Mouse (Mus musculus) forebrain, embryonic 11.5 days (tissue): ENCODE data around the gene Dyrk3. TPM values are rescaled to one million over a fixed set of nuclear protein-coding genes. Genes with fewer than 3 reads are reported as not detected.

Experiments used
- ATAC-seq: fragments of 200-750 bp; cut with Nextera tagmentation; replicated peaks from 2 replicates; pipeline ENCODE4 v1.8.0; 2017; ENCODE audit warnings: moderate TSS enrichment; ENCODE audit not compliant: low FRiP score
- DNase-seq: peaks from one replicate; pipeline ENCODE4 v3.0.0-alpha.2; 2017; ENCODE audit warnings: low spot score
- H3K27ac ChIP-seq: fragments of 300-500 bp; sonication (generic); 2 replicates; pipeline ENCODE4 v1.5.1; 2014; ENCODE audit warnings: low read depth, low read length
- H3K27me3 ChIP-seq: fragments of 300-500 bp; sonication (generic); 2 replicates; pipeline ENCODE4 v1.6.1; 2014; ENCODE audit warnings: mild to moderate bottlenecking, low read length, mixed read lengths; ENCODE audit not compliant: control insufficient read depth, insufficient read depth
- H3K36me3 ChIP-seq: fragments of 300-500 bp; sonication (generic); 2 replicates; pipeline ENCODE4 v1.6.1; 2014; ENCODE audit warnings: mild to moderate bottlenecking, low read length, moderate library complexity, mixed read lengths; ENCODE audit not compliant: control insufficient read depth, insufficient read depth
- H3K4me1 ChIP-seq: fragments of 300-500 bp; sonication (generic); replicated peaks from 2 replicates; pipeline ENCODE4 v1.6.1; 2014; ENCODE audit warnings: low read length, mixed read lengths; ENCODE audit not compliant: control insufficient read depth, insufficient read depth
- H3K4me2 ChIP-seq: fragments of 300-500 bp; sonication (generic); 2 replicates; pipeline ENCODE4 v1.6.1; 2014; ENCODE audit warnings: low read depth, mild to moderate bottlenecking, low read length, moderate library complexity, mixed read lengths; ENCODE audit not compliant: severe bottlenecking
- H3K4me3 ChIP-seq: fragments of 300-500 bp; sonication (generic); 2 replicates; pipeline ENCODE4 v1.5.1; 2014; ENCODE audit warnings: low read depth, low read length
- H3K9ac ChIP-seq: fragments of 300-500 bp; sonication (generic); 2 replicates; pipeline ENCODE4 v1.6.1; 2014; ENCODE audit warnings: low read length
- H3K9me3 ChIP-seq: fragments of 300-500 bp; sonication (generic); 2 replicates; pipeline ENCODE4 v1.6.1; 2016; ENCODE audit warnings: low read length, mixed read lengths; ENCODE audit not compliant: control insufficient read depth
- WGBS: fragments of 180-500 bp; shearing (Covaris S2); extraction: QIAGEN DNeasy Blood & Tissue Kit; methylation state at CpG from one replicate; pipeline ENCODE4 v1.1.7; 2014; 5-methylcytosine and 5-hydroxymethylcytosine counted together
- polyA plus RNA-seq: library from polyadenylated mRNA; unstranded; fragments of >200 nt; fragmentation: Nextera tagmentation; extraction: Ambion mirVana; gene quantifications from 2 replicates; pipeline ENCODE4 v1.2.1, GENCODE M21; 2014

The Dyrk3 gene
- polyA plus RNA-seq, 1 experiment from 2014 or later, result 20.8 TPM

DNA sequence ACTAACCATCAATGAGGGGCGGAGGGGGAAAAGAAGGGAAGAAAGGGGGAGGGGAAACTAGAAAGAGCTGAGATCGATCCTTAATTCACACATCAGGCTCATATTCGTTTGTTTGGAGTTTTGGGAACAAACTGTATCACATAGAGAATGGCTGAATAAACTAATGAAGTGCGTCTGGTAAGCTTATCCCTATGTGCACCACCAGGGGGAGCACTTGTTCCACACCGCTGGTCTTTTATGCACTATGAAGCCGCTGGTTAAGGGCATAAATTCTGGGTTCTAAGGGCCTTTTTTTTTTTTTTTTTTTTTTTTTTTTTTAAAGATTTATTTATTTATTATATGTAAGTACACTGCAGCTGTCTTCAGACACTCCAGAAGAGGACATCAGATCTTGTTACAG, 22.2 kb downstream of the Dyrk3 start:
- Histone ChIP-seq H3K36me3 (no peaks in the 10 kb centered on the region), H3K9ac (no peak overlapping the region), H3K4me3 (no peak overlapping the region), H3K4me1 (no peaks in the 10 kb centered on the region), H3K27ac (no peak overlapping the region), H3K27me3 (no peaks in the 10 kb centered on the region), H3K4me2 (no peak overlapping the region), H3K9me3 (no peaks in the 10 kb centered on the region)
- ATAC-seq (peak; percentile 50; the same call in 1 of the 2 replicates), DNase-seq (peak; percentile 82)
- 24% methylated on average over 6 of the region's 6 CpGs for WGBS

DNA sequence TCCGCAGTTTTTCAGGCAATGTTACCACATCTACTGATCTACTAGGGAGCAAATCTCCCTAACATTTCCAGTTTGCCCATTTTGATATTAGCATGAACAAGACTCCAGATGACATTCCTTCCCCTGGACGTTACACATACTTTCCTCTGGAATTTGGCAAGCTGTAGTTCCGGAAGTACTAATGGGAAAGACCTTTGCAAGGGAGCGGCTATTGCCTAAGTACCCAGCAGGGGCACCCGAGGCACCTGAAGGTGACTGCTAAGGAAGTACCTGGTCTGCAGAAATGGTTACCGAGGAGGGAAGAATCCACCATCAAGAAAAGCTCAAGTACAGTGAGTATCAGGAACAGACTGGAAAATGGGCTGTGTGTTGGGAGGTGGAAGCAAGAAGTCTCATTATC, 25.6 kb downstream of the Dyrk3 start:
- H3K4me1 ChIP-seq, result no peaks in the 10 kb centered on the region
- H3K9ac ChIP-seq, result no peak overlapping the region
- no peaks in the 10 kb centered on the region for H3K36me3 ChIP-seq
- no peak overlapping the region for H3K27ac ChIP-seq
- H3K27me3 ChIP-seq, result no peaks in the 10 kb centered on the region
- 42% methylated on average over 6 of the region's 6 CpGs for WGBS
- DNase-seq (no peak), ATAC-seq (no peak)
- no peak overlapping the region for H3K4me3 ChIP-seq
- no peak overlapping the region for H3K4me2 ChIP-seq
- no peaks in the 10 kb centered on the region for H3K9me3 ChIP-seq

DNA sequence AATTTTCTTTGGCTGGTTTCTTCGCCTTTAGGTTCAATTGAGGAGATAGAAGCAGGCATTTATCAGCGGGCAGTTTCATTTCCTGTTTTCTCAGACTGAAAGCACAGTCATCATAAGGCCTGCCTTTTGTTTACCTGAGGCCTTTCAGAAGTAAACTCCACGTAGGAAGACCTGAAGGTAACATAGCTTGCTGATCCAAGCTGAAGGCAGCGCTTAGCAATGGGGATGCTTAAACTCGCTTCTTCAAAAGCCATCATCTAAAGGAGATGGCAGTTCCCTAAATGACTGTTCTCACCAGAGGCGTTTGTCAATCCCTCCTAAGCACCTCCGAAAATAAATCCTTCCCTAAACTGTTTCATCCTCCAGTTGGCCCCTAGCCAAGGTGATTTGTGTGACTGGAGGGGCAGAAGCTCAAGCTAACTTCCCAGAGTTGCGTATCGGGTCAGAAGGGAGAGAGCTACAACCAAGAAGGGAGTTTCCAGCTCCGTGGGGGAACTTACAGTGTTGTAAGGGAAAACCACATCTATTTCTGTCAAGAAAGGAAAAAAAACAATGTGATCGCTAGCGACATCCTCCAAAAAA, 27.5 kb downstream of the Dyrk3 start:
- Histone ChIP-seq H3K27me3 (no peaks in the 10 kb centered on the region), H3K4me2 (no peak overlapping the region), H3K27ac (no peak overlapping the region), H3K4me1 (no peaks in the 10 kb centered on the region), H3K36me3 (no peaks in the 10 kb centered on the region), H3K9me3 (no peaks in the 10 kb centered on the region), H3K4me3 (no peak overlapping the region), H3K9ac (no peak overlapping the region)
- DNase-seq (no peak), ATAC-seq (no peak)
- 83% methylated on average over 12 of the region's 12 CpGs for WGBS

DNA sequence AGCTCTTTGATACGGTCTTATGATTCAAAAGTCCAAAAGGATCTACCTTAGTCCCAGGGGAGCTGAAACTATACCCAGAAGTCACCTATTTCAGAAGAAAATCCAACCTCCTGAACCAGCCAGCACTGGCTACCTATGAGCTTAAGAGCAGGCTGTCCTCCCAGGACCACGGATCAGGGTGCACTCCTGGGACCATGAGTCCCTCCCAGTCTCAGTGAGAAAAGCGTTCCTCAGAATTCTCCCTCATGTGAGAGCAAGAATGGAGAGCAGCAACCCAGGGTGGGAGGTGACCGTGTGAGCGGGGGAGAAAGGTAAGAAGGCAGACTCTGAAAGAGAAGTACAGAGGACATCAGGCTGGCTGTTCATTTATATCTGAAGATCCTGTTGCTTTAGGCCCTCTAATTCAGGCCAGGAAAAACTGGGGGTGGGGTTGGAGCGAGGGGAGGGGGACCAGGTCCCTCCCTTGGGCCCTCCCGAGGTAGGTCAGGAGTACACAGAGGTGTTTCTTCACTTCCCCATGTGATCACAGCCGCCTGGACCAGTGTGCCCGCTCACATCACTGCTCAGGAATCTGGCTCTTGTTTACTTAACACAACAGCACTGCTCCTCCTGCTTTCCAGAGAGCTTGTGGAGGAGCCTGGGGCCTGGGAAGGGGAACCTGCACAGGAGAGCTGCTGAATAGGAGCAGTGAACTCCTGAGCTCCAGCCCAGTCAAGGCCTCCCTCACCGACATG, 30.4 kb downstream of the Dyrk3 start:
- no peaks in the 10 kb centered on the region for H3K27me3 ChIP-seq
- no peaks in the 10 kb centered on the region for H3K36me3 ChIP-seq
- H3K4me2 ChIP-seq, result no peak overlapping the region
- ATAC-seq (no peak), DNase-seq (no peak)
- H3K9ac ChIP-seq, result no peak overlapping the region
- no peaks in the 10 kb centered on the region for H3K4me1 ChIP-seq
- no peak overlapping the region for H3K4me3 ChIP-seq
- 67% methylated on average over 10 of the region's 10 CpGs for WGBS
- H3K27ac ChIP-seq, result no peak overlapping the region
- no peaks in the 10 kb centered on the region for H3K9me3 ChIP-seq

DNA sequence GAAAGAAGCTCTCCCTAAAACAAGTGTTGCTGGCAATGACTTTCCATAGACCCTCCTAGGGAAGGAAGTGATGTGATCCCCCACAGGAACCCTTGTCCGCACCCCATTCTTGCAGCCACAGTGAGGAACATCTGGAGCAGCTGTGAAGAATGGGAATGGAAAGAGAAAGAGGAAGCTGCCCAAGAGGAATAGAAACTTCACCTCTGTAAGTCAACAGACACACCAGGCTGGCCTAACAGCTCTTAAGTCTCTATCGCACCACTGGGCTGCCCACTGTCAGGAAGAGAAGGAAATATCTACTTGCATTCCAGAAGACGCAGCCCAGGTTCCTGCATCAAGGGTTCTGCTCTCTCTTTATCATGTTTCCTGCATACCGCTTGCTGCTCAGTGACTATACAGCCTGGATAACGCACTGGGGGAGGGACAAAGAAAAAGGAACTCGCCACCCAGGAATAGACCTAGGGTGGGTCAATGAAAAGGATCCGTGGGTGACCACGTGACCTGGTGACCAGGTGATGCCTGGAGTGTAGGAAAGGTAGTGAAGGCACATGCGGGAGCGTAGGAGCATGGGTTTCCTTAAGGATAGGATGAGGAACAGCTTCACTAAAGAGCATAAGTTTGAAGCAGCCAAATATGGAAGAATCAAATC, 34.2 kb downstream of the Dyrk3 start:
- Histone ChIP-seq H3K9ac (no peak overlapping the region), H3K27me3 (no peaks in the 10 kb centered on the region), H3K27ac (no peak overlapping the region), H3K9me3 (no peaks in the 10 kb centered on the region), H3K4me1 (no peaks in the 10 kb centered on the region), H3K4me2 (no peak overlapping the region), H3K4me3 (no peak overlapping the region), H3K36me3 (no peaks in the 10 kb centered on the region)
- DNase-seq, result no peak
- no peak for ATAC-seq
- WGBS, result 86% methylated on average over 10 of the region's 10 CpGs

DNA sequence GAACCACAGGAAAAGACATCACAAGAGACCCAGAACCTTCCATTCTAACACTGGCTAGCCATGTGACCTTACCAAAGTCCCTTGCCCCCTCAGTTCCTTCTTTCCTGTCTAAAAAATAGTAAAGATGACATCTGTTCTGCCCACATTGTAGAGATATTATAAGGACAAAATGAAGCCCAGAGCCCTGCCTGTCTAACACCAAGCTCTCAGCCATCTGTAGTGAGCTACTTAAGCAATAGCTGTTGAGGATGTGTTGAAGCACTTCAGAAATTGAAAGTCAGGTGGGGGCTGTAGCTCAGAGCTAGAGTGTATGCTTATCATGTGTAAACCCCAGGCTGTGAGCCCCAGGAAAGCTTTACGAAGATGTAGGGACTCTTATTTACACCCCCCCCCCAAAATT, 37.3 kb downstream of the Dyrk3 start:
- WGBS, result 87% methylated on average over 1 of the region's 1 CpGs
- Histone ChIP-seq H3K4me1 (peaks cover 2% of the 10 kb centered on the region; the same call in 1 of the 2 replicates), H3K27ac (no peak overlapping the region), H3K27me3 (no peaks in the 10 kb centered on the region), H3K4me3 (no peak overlapping the region), H3K9ac (no peak overlapping the region), H3K4me2 (no peak overlapping the region), H3K9me3 (no peaks in the 10 kb centered on the region), H3K36me3 (no peaks in the 10 kb centered on the region)
- ATAC-seq (no peak), DNase-seq (no peak)

DNA sequence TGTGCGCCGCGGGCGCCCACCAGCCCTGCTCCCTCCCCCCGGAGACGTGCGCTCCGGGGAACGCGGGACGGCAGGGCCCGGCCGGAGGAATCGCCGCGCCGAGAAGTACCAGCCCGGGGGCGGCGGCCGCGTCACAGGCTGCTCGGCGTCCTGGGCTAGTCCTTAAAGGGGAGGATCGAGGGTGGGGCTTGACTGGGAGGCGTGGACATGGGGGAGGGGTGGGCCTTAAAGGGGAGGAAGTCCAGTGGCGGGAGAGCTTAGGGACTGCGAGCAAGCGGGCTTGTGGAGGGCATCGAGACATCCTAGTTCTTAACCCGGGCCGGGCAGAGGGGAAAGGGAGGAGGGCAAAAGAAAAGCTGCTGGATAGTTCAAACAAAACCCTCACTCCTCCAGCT, 40.4 kb downstream of the Dyrk3 start, which contains the start of gene Mapkapk2:
Gene Mapkapk2, minus strand, starts transcription at position 127 of the 395 bp plus-strand sequence.
- ATAC-seq (peak; percentile 96), DNase-seq (peak; percentile 97)
- Histone ChIP-seq H3K4me1 (peaks cover 4% of the 10 kb centered on the region; the same call in 1 of the 2 replicates), H3K4me3 (peak within 1 kb of the TSS; percentile 91), H3K9ac (peak within 1 kb of the TSS; percentile 90), H3K27me3 (no peaks in the 10 kb centered on the region), H3K4me2 (peak within 1 kb of the TSS; percentile 82), H3K9me3 (no peaks in the 10 kb centered on the region), H3K27ac (peak within 1 kb of the TSS; percentile 55), H3K36me3 (no peaks in the 10 kb centered on the region)
- WGBS, result under 1% methylated on average over 25 of the region's 32 CpGs

DNA sequence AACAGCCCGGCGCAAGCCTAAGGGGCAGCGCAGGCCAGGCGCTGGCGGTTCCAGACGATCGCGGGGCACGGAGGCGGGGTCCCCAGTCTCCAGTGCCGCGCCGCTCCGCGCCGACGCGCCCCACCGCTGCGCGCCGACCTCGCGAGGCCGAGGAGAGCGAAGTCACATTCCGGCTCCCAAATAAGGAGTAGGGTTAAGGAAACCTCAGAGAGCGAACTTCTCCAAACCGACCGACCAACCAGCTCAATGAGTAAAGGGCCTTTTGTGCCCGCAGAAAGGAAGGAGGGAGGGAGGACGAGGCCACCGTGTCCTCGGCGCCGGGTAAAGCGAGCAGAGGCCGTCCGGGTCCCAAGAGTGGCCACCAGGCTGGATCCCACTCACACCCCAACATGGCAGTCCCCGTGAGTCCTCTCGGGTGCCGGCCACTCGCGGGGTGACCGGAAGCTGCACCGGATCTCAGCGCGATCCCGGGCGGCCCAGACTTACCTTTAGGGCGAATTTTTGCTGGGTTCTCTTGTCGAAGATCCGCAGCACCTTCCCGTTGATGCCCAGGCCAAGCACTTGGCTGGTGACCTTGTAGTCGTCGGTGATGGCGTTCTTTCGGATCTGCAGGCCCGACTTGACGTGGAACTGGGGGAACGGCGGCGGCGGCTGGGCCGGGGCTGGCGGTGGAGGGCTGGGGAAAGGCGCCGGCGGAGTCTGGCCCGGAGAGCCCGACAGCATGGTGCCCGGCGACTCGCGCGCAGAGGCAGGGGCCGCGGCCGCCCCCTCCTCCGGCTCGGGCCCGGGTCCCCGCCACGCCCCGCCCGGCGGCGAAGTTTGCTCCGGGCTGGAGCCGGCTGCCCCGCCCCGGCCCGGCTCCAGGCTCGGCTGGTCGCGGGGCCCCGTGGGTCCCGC, 41.1 kb downstream of the Dyrk3 start:
- Histone ChIP-seq H3K9me3 (no peaks in the 10 kb centered on the region), H3K4me3 (peak overlapping the region; percentile 91), H3K27me3 (no peaks in the 10 kb centered on the region), H3K4me1 (peaks cover 4% of the 10 kb centered on the region; the same call in 1 of the 2 replicates), H3K27ac (peak overlapping the region; percentile 55), H3K4me2 (peak overlapping the region; percentile 82), H3K36me3 (no peaks in the 10 kb centered on the region), H3K9ac (peak overlapping the region; percentile 90)
- under 1% methylated on average over 98 of the region's 98 CpGs for WGBS
- DNase-seq (peak; percentile 78), ATAC-seq (peak; percentile 69)
